8 mouse cellular contexts compared by ENCODE assay signal in genomic region chr17:25828712-25829557, GRCm38 (mm10). TPM values are rescaled to one million over a fixed set of nuclear protein-coding genes. Genes with fewer than 3 reads are reported as not detected.
A peak's percentile ranks its signal among the peaks of the same experiment; 100 is the strongest.
DNase-seq lines count a peak whose midpoint lies in the region; ATAC-seq and TF ChIP-seq lines count a peak whose summit lies in the region.

TSS of gene Jmjd8 (plus strand) at chr17:25828867.

- H3K9ac ChIP-seq in ES-E14 (ENCODE audit: insufficient read depth, low read depth, low read length, poor library complexity, severe bottlenecking) = peak within 1 kb of the TSS; percentile 86
- peak within 1 kb of the TSS; percentile 75 for H3K9ac ChIP-seq in forebrain, embryonic 15.5 days (replicated peaks)

- no peaks in the 10 kb centered on the region for H3K27me3 ChIP-seq in forebrain, embryonic 15.5 days
- H3K27me3 ChIP-seq in thymus, adult 2 months (ENCODE audit: control insufficient read depth, insufficient read depth, low read length) = no peaks in the 10 kb centered on the region

- 0 out of 2 replicates have a peak, but pooled peaks have one; percentile 14 for TF ChIP-seq CTCF in lung, adult 2 months (IDR thresholded peaks at IDR 0.05; ENCODE audit: insufficient read depth, low read length)
- TF ChIP-seq CTCF in thymus, adult 2 months (IDR thresholded peaks at IDR 0.05; ENCODE audit: borderline replicate concordance, control insufficient read depth, extremely low read depth, insufficient read depth, low read length, poor library complexity) = 0 out of 2 replicates have a peak, but pooled peaks have one; percentile 15

- H3K9me3 ChIP-seq in ES-E14 (ENCODE audit: control insufficient read depth, insufficient read depth, low read depth, low read length) = no peaks in the 10 kb centered on the region
- no peaks in the 10 kb centered on the region for H3K9me3 ChIP-seq in forebrain, embryonic 15.5 days

- peaks cover 2 to 28% of the 10 kb centered on the region in 2 experiments; a peak in 2 of 4 replicates for H3K4me1 ChIP-seq in ES-E14 (ENCODE audit: control insufficient read depth in 2 of 2, insufficient read depth in 2 of 2, low read length in 2 of 2, poor library complexity in 1 of 2)
- peaks cover 79% of the 10 kb centered on the region for H3K4me1 ChIP-seq in forebrain, embryonic 15.5 days
- peaks cover 23% of the 10 kb centered on the region for H3K4me1 ChIP-seq in lung, adult 2 months (ENCODE audit: control insufficient read depth, insufficient read depth, low read length)
- peaks cover 42% of the 10 kb centered on the region for H3K4me1 ChIP-seq in thymus, adult 2 months (replicated peaks; ENCODE audit: control insufficient read depth, insufficient read depth, low read length)

- 2% methylated on average over 32 of the region's 32 CpGs for WGBS in forebrain, embryonic 15.5 days
- WGBS in large intestine, adult 2 months = under 1% methylated on average over 32 of the region's 32 CpGs
- 2% methylated on average over 32 of the region's 32 CpGs for WGBS in lung, adult 2 months
- 2% methylated on average over 32 of the region's 32 CpGs for WGBS in thymus, adult 2 months

- in situ Hi-C loops in ES-E14 (cut with MboI; ENCODE audit: low sequenced_read_pairs in 2 of 2, unreplicated experiment in 2 of 2) = no loop called here

- H3K36me3 ChIP-seq in ES-E14 (ENCODE audit: control insufficient read depth, insufficient read depth, low read length, poor library complexity, severe bottlenecking) = peaks cover 47% of the 10 kb centered on the region
- H3K36me3 ChIP-seq in forebrain, embryonic 15.5 days = peaks cover 32% of the 10 kb centered on the region
- H3K36me3 ChIP-seq in thymus, adult 2 months (ENCODE audit: control insufficient read depth, insufficient read depth, low read length) = peaks cover 4% of the 10 kb centered on the region; the same call in 1 of the 2 replicates

- H3K27ac ChIP-seq in ES-E14 (ENCODE audit: insufficient read depth, low read depth, low read length, poor library complexity, severe bottlenecking) = peak within 1 kb of the TSS; percentile 23; the same call in 1 of the 2 replicates
- H3K27ac ChIP-seq in forebrain, embryonic 15.5 days (replicated peaks) = peak within 1 kb of the TSS; percentile 93
- peak within 1 kb of the TSS; percentile 59 for H3K27ac ChIP-seq in thymus, adult 2 months (ENCODE audit: control insufficient read depth, insufficient read depth, low read length)

- peak; percentile 56; the same call in 1 of the 2 replicates for TF ChIP-seq POLR2A in lung, adult 2 months (IDR thresholded peaks at IDR 0.05; ENCODE audit: borderline replicate concordance, extremely low read depth, low read depth, low read length)
- peak; percentile 71; the same call in 1 of the 2 replicates for TF ChIP-seq POLR2A in thymus, adult 2 months (IDR thresholded peaks at IDR 0.05; ENCODE audit: control insufficient read depth, extremely low read depth, insufficient read depth, low read length, poor library complexity)

- DNase-seq in ES-E14 (ENCODE audit: low read depth, low spot score) = no peak
- peak; percentile 74 for DNase-seq in cerebellum, adult 11 months
- DNase-seq in heart, postnatal 14 days = peak; percentile 74 to 79
- DNase-seq in large intestine, adult 2 months (ENCODE audit: low read depth, low spot score) = no peak
- peak; percentile 73 for DNase-seq in lung, adult 2 months
- peak; percentile 76 for DNase-seq in thymus, adult 2 months

- H3K4me2 ChIP-seq in forebrain, embryonic 15.5 days (replicated peaks) = peak within 1 kb of the TSS; percentile 79

- intact Hi-C loops in heart, postnatal 14 days (cut with DNase I) = no loop called here

- H3K4me3 ChIP-seq in ES-E14 (ENCODE audit: insufficient read depth in 1 of 2, low read depth in 1 of 2, low read length in 2 of 2, poor library complexity in 1 of 2, severe bottlenecking in 1 of 2) = peak within 1 kb of the TSS; percentile 70 to 73
- H3K4me3 ChIP-seq in forebrain, embryonic 15.5 days = peak within 1 kb of the TSS; percentile 60
- H3K4me3 ChIP-seq in lung, adult 2 months (replicated peaks; ENCODE audit: extremely low read depth, low read depth, low read length) = peak within 1 kb of the TSS; percentile 95
- H3K4me3 ChIP-seq in thymus, adult 2 months (ENCODE audit: control insufficient read depth, insufficient read depth, low read length) = peak within 1 kb of the TSS; percentile 79

- peak; percentile 62 for ATAC-seq in forebrain, embryonic 15.5 days (replicated peaks)
- ATAC-seq in neutrophil, adult 5-6 weeks (ENCODE audit: extremely low read depth, insufficient number of reproducible peaks, low FRiP score, poor library complexity, severe bottlenecking) = no peak

TF ChIP-seq in ES-E14, 5 proteins besides CTCF, POLR2A, EP300 and RAD21:
- TF ChIP-seq CHD2 (IDR thresholded peaks at IDR 0.05; ENCODE audit: low read depth, low read length) (no peak), ZNF384 (IDR thresholded peaks at IDR 0.05; ENCODE audit: low read depth, low read length) (no peak)

RNA-seq across cellular contexts. Expression of gene Jmjd8, which starts in this region (rescaled TPM):
- total RNA-seq in ES-E14 (2012; rRNA removed) = 25.1 and 46.4 TPM in 2 replicates
- 65.9 and 67.0 TPM in 2 replicates for polyA plus RNA-seq in forebrain, embryonic 15.5 days (2015; fragmentation: Nextera tagmentation; extraction: Ambion mirVana)
- 10 to 100 TPM; 33.1 to 34.1 TPM for total RNA-seq in heart, postnatal 14 days (2021)
- polyA plus RNA-seq in large intestine, adult 2 months (2012; rRNA removed) = 48.8 and 54.5 TPM in 2 replicates
- 55.1 and 65.2 TPM in 2 replicates for polyA plus RNA-seq in lung, adult 2 months (2012; rRNA removed)
- 10.9 and 11.0 TPM in 2 replicates for total RNA-seq in neutrophil, adult 5-6 weeks (2017)
- 78.1 and 83.2 TPM in 2 replicates for polyA plus RNA-seq in thymus, adult 2 months (2012; rRNA removed)

Comparison
In these comparisons a context has a peak if more than half of its experiments do, and no peak if none do; other contexts are left out.
1. DNase-seq: peak in cerebellum, adult 11 months (single experiment), heart, postnatal 14 days (2 of 2), lung, adult 2 months (single experiment) and thymus, adult 2 months (single experiment); none in ES-E14 (single experiment) and large intestine, adult 2 months (single experiment).
2. H3K27ac ChIP-seq: peak in every context shown above with its lines; median percentile 93 in forebrain, embryonic 15.5 days; 59 in thymus, adult 2 months; 23 in ES-E14.
3. Peak in every context shown above with its lines, with median percentiles within 50 percentile points of each other: H3K4me3 ChIP-seq.